Mouse (Mus musculus) midbrain, postnatal 0 days (tissue): ENCODE measurements at regions not wholly inside any gene's neighbourhood (a gene's known extent, or its start where the extent isn't known, plus 50 kb on each side); places are given as distances from the start of the nearest gene placed in this dataset.

Experiments used
- ATAC-seq: fragments of 200-750 bp; cut with Nextera tagmentation; 2 replicates; pipeline ENCODE4 v1.8.0; 2017; ENCODE audit warnings: moderate number of reproducible peaks, mild to moderate bottlenecking, moderate TSS enrichment, moderate library complexity; ENCODE audit not compliant: low FRiP score
- DNase-seq: peaks from one replicate; pipeline ENCODE4 v3.0.0-alpha.2; 2015; ENCODE audit warnings: low spot score
- H3K27ac ChIP-seq: fragments of 300-500 bp; sonication (generic); 2 replicates; pipeline ENCODE4 v1.5.1; 2014; ENCODE audit warnings: low read depth, mild to moderate bottlenecking, low read length, mixed read lengths
- H3K27me3 ChIP-seq: fragments of 300-500 bp; sonication (generic); 2 replicates; pipeline ENCODE4 v1.6.1; 2014; ENCODE audit warnings: low read length, control low read depth, mixed read lengths; ENCODE audit not compliant: insufficient read depth
- H3K36me3 ChIP-seq: fragments of 300-500 bp; sonication (generic); 2 replicates; pipeline ENCODE4 v1.6.1; 2014; ENCODE audit warnings: low read length, control low read depth, mixed read lengths; ENCODE audit not compliant: insufficient read depth
- H3K4me1 ChIP-seq: fragments of 300-500 bp; sonication (generic); 2 replicates; pipeline ENCODE4 v1.6.1; 2014; ENCODE audit warnings: mild to moderate bottlenecking, control low read depth, antibody characterized with exemption, low read length, mixed read lengths; ENCODE audit not compliant: insufficient read depth
- H3K4me2 ChIP-seq: fragments of 300-500 bp; sonication (generic); 2 replicates; pipeline ENCODE4 v1.6.1; 2014; ENCODE audit warnings: low read depth, mild to moderate bottlenecking, low read length, mixed read lengths; ENCODE audit not compliant: poor library complexity, severe bottlenecking
- H3K4me3 ChIP-seq: fragments of 300-500 bp; sonication (generic); 2 replicates; pipeline ENCODE4 v1.5.1; 2014; ENCODE audit warnings: low read depth, mild to moderate bottlenecking, low read length, moderate library complexity
- H3K9ac ChIP-seq: fragments of 300-500 bp; sonication (generic); replicated peaks from 2 replicates; pipeline ENCODE4 v1.6.1; 2014; ENCODE audit warnings: mild to moderate bottlenecking, low read length, moderate library complexity, mixed read lengths; ENCODE audit not compliant: poor library complexity, severe bottlenecking
- H3K9me3 ChIP-seq: fragments of 300-500 bp; sonication (generic); 2 replicates; pipeline ENCODE4 v1.6.1; 2016; ENCODE audit warnings: low read length, control low read depth
- CTCF ChIP-seq: IDR thresholded peaks from 2 replicates; pipeline ENCODE4 v1.5.1; 2016; ENCODE audit warnings: antibody characterized with exemption, mild to moderate bottlenecking
- WGBS: fragments of 180-500 bp; shearing (Covaris S2); extraction: QIAGEN DNeasy Blood & Tissue Kit; methylation state at CpG from one replicate; pipeline ENCODE4 v1.1.7; 2014; 5-methylcytosine and 5-hydroxymethylcytosine counted together

- 82% methylated on average over 2 of the region's 2 CpGs for WGBS
- no peak for TF ChIP-seq CTCF
- H3K9me3 ChIP-seq, result no peaks in the 10 kb centered on the region
- H3K4me2 ChIP-seq, result no peak overlapping the region
- no peaks in the 10 kb centered on the region for H3K4me1 ChIP-seq
- no peak overlapping the region for H3K4me3 ChIP-seq
- H3K36me3 ChIP-seq, result no peaks in the 10 kb centered on the region
- no peak overlapping the region for H3K9ac ChIP-seq
- no peak overlapping the region for H3K27ac ChIP-seq
- H3K27me3 ChIP-seq, result no peaks in the 10 kb centered on the region
- no peak for ATAC-seq
- DNase-seq, result no peak
Observed at GRCm38 (mm10) chr8:102223097-102223496, 562.3 kb downstream of the Cdh11 start.

- WGBS, result 85% methylated on average over 1 of the region's 1 CpGs
- Histone ChIP-seq H3K4me1 (no peaks in the 10 kb centered on the region), H3K9me3 (no peaks in the 10 kb centered on the region), H3K36me3 (no peaks in the 10 kb centered on the region), H3K27me3 (no peaks in the 10 kb centered on the region), H3K4me2 (no peak overlapping the region), H3K9ac (no peak overlapping the region), H3K4me3 (no peak overlapping the region), H3K27ac (no peak overlapping the region)
- DNase-seq, result no peak
- no peak for TF ChIP-seq CTCF
- no peak for ATAC-seq
Observed at GRCm38 (mm10) chr8:102205633-102206032, 579.8 kb downstream of the Cdh11 start.

GRCm38 (mm10) chr8:102159541-102160197 is 625.8 kb downstream of the Cdh11 start:
- Histone ChIP-seq H3K4me3 (no peak overlapping the region), H3K27me3 (no peaks in the 10 kb centered on the region), H3K9ac (no peak overlapping the region), H3K4me1 (no peaks in the 10 kb centered on the region), H3K4me2 (no peak overlapping the region), H3K9me3 (no peaks in the 10 kb centered on the region), H3K27ac (no peak overlapping the region), H3K36me3 (no peaks in the 10 kb centered on the region)
- whole genome bisulfite sequencing, result 62% methylated on average over 2 of the region's 2 CpGs
- DNase-seq (peak; percentile 29), ATAC-seq (no peak)
- TF ChIP-seq CTCF, result no peak

- no peak overlapping the region for H3K4me2 ChIP-seq
- H3K36me3 ChIP-seq, result no peaks in the 10 kb centered on the region
- no peaks in the 10 kb centered on the region for H3K9me3 ChIP-seq
- H3K4me3 ChIP-seq, result no peak overlapping the region
- no peak for ATAC-seq
- no peaks in the 10 kb centered on the region for H3K4me1 ChIP-seq
- TF ChIP-seq CTCF, result no peak
- H3K9ac ChIP-seq, result no peak overlapping the region
- DNase-seq, result no peak
- WGBS, result 94% methylated on average over 4 of the region's 4 CpGs
- no peaks in the 10 kb centered on the region for H3K27me3 ChIP-seq
- H3K27ac ChIP-seq, result no peak overlapping the region
Observed at GRCm38 (mm10) chr8:102118657-102119056, 666.8 kb downstream of the Cdh11 start.

GRCm38 (mm10) chr8:102116846-102117403 is 668.5 kb downstream of the Cdh11 start:
- WGBS, result 71% methylated on average over 6 of the region's 6 CpGs
- no peak for TF ChIP-seq CTCF
- Histone ChIP-seq H3K9ac (no peak overlapping the region), H3K9me3 (no peaks in the 10 kb centered on the region), H3K27me3 (no peaks in the 10 kb centered on the region), H3K4me3 (no peak overlapping the region), H3K27ac (no peak overlapping the region), H3K4me2 (no peak overlapping the region), H3K4me1 (no peaks in the 10 kb centered on the region), H3K36me3 (no peaks in the 10 kb centered on the region)
- DNase-seq (no peak), ATAC-seq (no peak)

- 13% methylated on average over 7 of the region's 7 CpGs for WGBS
- no peak for TF ChIP-seq CTCF
- H3K9ac ChIP-seq, result no peak overlapping the region
- ATAC-seq (no peak), DNase-seq (peak; percentile 5)
- no peaks in the 10 kb centered on the region for H3K4me1 ChIP-seq
- H3K27me3 ChIP-seq, result no peaks in the 10 kb centered on the region
- no peaks in the 10 kb centered on the region for H3K9me3 ChIP-seq
- H3K27ac ChIP-seq, result no peak overlapping the region
- H3K36me3 ChIP-seq, result no peaks in the 10 kb centered on the region
- no peak overlapping the region for H3K4me3 ChIP-seq
- no peak overlapping the region for H3K4me2 ChIP-seq
Observed at GRCm38 (mm10) chr8:102103773-102104172, 681.7 kb downstream of the Cdh11 start.
